Mouse (Mus musculus): ENCODE results near the gene Nfya. TPM values are rescaled to one million over a fixed set of nuclear protein-coding genes. Genes with fewer than 3 reads are reported as not detected.

The Nfya gene
- polyA plus RNA-seq, 1 experiment from 2014 or later: 26.5 TPM

DNA sequence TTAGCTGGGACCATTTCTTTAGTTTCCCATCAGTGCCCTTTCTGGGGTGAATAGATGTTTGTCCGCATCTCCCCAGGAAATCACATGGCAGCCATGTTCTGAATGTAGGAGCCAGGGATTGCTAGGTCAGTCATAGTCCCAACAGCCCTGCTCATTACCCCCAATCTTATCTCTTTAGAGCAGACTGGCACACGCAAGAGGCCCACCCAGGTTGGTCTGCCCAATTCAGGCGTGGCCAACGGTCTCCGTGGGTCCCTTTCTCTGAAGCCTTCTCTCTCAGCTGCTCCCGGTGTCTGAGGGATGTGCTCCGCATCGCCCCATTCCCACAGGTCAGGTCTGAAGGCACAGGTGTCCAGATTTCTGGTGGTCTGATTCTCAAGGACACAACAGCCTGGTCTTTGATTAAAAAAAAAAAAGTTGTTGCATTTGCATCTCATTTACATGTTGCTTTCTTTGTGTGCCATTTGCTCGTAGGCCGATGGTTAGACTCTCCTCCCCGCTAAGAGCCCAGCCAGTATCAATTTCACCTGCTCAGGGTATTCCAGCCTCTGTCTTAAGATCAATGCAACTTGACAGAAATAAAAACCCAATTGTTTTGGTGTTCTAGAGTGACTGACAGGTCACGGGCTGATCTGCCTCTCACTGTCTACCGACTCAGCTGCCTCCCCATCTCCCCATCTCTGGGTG is 41.1 kb upstream of the Nfya start:
- Histone ChIP-seq H3K9me3 (ENCODE audit: control insufficient read depth, low read depth, low read length) (no peaks in the 10 kb centered on the region), H3K4me1 (ENCODE audit: control insufficient read depth, insufficient read depth, low read length) (no peaks in the 10 kb centered on the region), H3K4me3 (ENCODE audit: low read depth, low read length) (no peak overlapping the region), H3K36me3 (ENCODE audit: control insufficient read depth, insufficient read depth, low read length) (no peaks in the 10 kb centered on the region), H3K9ac (replicated peaks; ENCODE audit: low read depth, low read length) (no peak overlapping the region), H3K27ac (ENCODE audit: low read length) (no peak overlapping the region), H3K4me2 (replicated peaks; ENCODE audit: low read depth, low read length) (no peak overlapping the region), H3K27me3 (ENCODE audit: control insufficient read depth, insufficient read depth, low read length) (no peaks in the 10 kb centered on the region)
- ATAC-seq (ENCODE audit: insufficient number of reproducible peaks, insufficient read depth, low FRiP score, low read depth): peak; percentile 73; the same call in 1 of the 2 replicates
- WGBS: 79% methylated on average over 13 of the region's 13 CpGs

DNA sequence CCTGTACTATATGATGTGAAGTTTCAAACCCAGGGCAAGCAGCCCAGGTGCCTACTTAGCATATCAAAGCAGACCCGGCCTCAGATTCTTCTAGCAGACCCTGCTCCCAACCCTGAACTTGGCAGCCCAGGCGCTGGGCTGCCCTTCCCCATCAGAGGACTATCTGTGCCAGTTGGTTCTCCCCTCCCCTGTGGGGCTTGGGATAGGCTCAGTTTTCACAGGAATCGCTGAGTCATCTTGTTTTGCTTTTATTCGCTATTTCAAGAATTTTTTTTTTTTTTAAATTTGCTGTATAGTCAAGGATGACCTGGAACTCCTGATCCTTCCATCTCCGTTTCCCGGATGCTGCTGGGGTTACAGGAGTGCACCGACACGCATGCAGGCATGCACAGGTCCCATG is 38.0 kb upstream of the Nfya start:
- no peak overlapping the region for H3K4me2 ChIP-seq (replicated peaks; ENCODE audit: low read depth, low read length)
- no peak overlapping the region for H3K4me3 ChIP-seq (ENCODE audit: low read depth, low read length)
- no peaks in the 10 kb centered on the region for H3K36me3 ChIP-seq (ENCODE audit: control insufficient read depth, insufficient read depth, low read length)
- 73% methylated on average over 8 of the region's 8 CpGs for WGBS
- no peaks in the 10 kb centered on the region for H3K27me3 ChIP-seq (ENCODE audit: control insufficient read depth, insufficient read depth, low read length)
- no peak for ATAC-seq (ENCODE audit: insufficient number of reproducible peaks, insufficient read depth, low FRiP score, low read depth)
- H3K9ac ChIP-seq (replicated peaks; ENCODE audit: low read depth, low read length): no peak overlapping the region
- H3K27ac ChIP-seq (ENCODE audit: low read length): no peak overlapping the region
- no peaks in the 10 kb centered on the region for H3K4me1 ChIP-seq (ENCODE audit: control insufficient read depth, insufficient read depth, low read length)
- H3K9me3 ChIP-seq (ENCODE audit: control insufficient read depth, low read depth, low read length): no peaks in the 10 kb centered on the region

- Histone ChIP-seq H3K4me1 (ENCODE audit: control insufficient read depth, insufficient read depth, low read length) (no peaks in the 10 kb centered on the region), H3K27ac (ENCODE audit: low read length) (no peak overlapping the region), H3K27me3 (ENCODE audit: control insufficient read depth, insufficient read depth, low read length) (no peaks in the 10 kb centered on the region), H3K36me3 (ENCODE audit: control insufficient read depth, insufficient read depth, low read length) (no peaks in the 10 kb centered on the region), H3K9ac (replicated peaks; ENCODE audit: low read depth, low read length) (no peak overlapping the region), H3K4me2 (replicated peaks; ENCODE audit: low read depth, low read length) (no peak overlapping the region), H3K9me3 (ENCODE audit: control insufficient read depth, low read depth, low read length) (no peaks in the 10 kb centered on the region), H3K4me3 (ENCODE audit: low read depth, low read length) (no peak overlapping the region)
- 74% methylated on average over 16 of the region's 16 CpGs for WGBS
- ATAC-seq (ENCODE audit: insufficient number of reproducible peaks, insufficient read depth, low FRiP score, low read depth): no peak
These were observed 33.9 kb upstream of the Nfya start for GRCm38 (mm10) chr17:48443542-48444145.

- Histone ChIP-seq H3K36me3 (ENCODE audit: control insufficient read depth, insufficient read depth, low read length) (no peaks in the 10 kb centered on the region), H3K4me2 (replicated peaks; ENCODE audit: low read depth, low read length) (no peak overlapping the region), H3K4me3 (ENCODE audit: low read depth, low read length) (no peak overlapping the region), H3K27ac (ENCODE audit: low read length) (no peak overlapping the region), H3K9ac (replicated peaks; ENCODE audit: low read depth, low read length) (no peak overlapping the region), H3K4me1 (ENCODE audit: control insufficient read depth, insufficient read depth, low read length) (no peaks in the 10 kb centered on the region), H3K9me3 (ENCODE audit: control insufficient read depth, low read depth, low read length) (no peaks in the 10 kb centered on the region), H3K27me3 (ENCODE audit: control insufficient read depth, insufficient read depth, low read length) (no peaks in the 10 kb centered on the region)
- no peak for ATAC-seq (ENCODE audit: insufficient number of reproducible peaks, insufficient read depth, low FRiP score, low read depth)
- WGBS: 67% methylated on average over 7 of the region's 7 CpGs
These were observed 33.2 kb upstream of the Nfya start for GRCm38 (mm10) chr17:48442745-48443457.

GRCm38 (mm10) chr17:48437421-48437911 is 27.8 kb upstream of the Nfya start:
- no peak; the same call in 1 of the 2 replicates for ATAC-seq (ENCODE audit: insufficient number of reproducible peaks, insufficient read depth, low FRiP score, low read depth)
- H3K27ac ChIP-seq (ENCODE audit: low read length): no peak overlapping the region; the same call in 1 of the 2 replicates
- no peaks in the 10 kb centered on the region for H3K9me3 ChIP-seq (ENCODE audit: control insufficient read depth, low read depth, low read length)
- peaks cover 12% of the 10 kb centered on the region; the same call in 1 of the 2 replicates for H3K4me1 ChIP-seq (ENCODE audit: control insufficient read depth, insufficient read depth, low read length)
- no peaks in the 10 kb centered on the region for H3K36me3 ChIP-seq (ENCODE audit: control insufficient read depth, insufficient read depth, low read length)
- H3K9ac ChIP-seq (replicated peaks; ENCODE audit: low read depth, low read length): no peak overlapping the region; the same call in 1 of the 2 replicates
- WGBS: 31% methylated on average over 7 of the region's 7 CpGs
- H3K4me2 ChIP-seq (replicated peaks; ENCODE audit: low read depth, low read length): no peak overlapping the region
- no peaks in the 10 kb centered on the region for H3K27me3 ChIP-seq (ENCODE audit: control insufficient read depth, insufficient read depth, low read length)
- H3K4me3 ChIP-seq (ENCODE audit: low read depth, low read length): no peak overlapping the region

GRCm38 (mm10) chr17:48436487-48436886 is 26.8 kb upstream of the Nfya start:
- 62% methylated on average over 1 of the region's 1 CpGs for WGBS
- Histone ChIP-seq H3K36me3 (ENCODE audit: control insufficient read depth, insufficient read depth, low read length) (no peaks in the 10 kb centered on the region), H3K9me3 (ENCODE audit: control insufficient read depth, low read depth, low read length) (no peaks in the 10 kb centered on the region), H3K4me3 (ENCODE audit: low read depth, low read length) (no peak overlapping the region), H3K4me2 (replicated peaks; ENCODE audit: low read depth, low read length) (no peak overlapping the region), H3K27me3 (ENCODE audit: control insufficient read depth, insufficient read depth, low read length) (no peaks in the 10 kb centered on the region), H3K9ac (replicated peaks; ENCODE audit: low read depth, low read length) (no peak overlapping the region), H3K27ac (ENCODE audit: low read length) (peak overlapping the region; percentile 15; the same call in 1 of the 2 replicates), H3K4me1 (ENCODE audit: control insufficient read depth, insufficient read depth, low read length) (peaks cover 16% of the 10 kb centered on the region; the same call in 1 of the 2 replicates)
- no peak for ATAC-seq (ENCODE audit: insufficient number of reproducible peaks, insufficient read depth, low FRiP score, low read depth)

GRCm38 (mm10) chr17:48434479-48434878 is 24.8 kb upstream of the Nfya start:
- no peak overlapping the region for H3K9ac ChIP-seq (replicated peaks; ENCODE audit: low read depth, low read length)
- no peak overlapping the region for H3K27ac ChIP-seq (ENCODE audit: low read length)
- H3K4me2 ChIP-seq (replicated peaks; ENCODE audit: low read depth, low read length): no peak overlapping the region
- no peaks in the 10 kb centered on the region for H3K36me3 ChIP-seq (ENCODE audit: control insufficient read depth, insufficient read depth, low read length)
- no peaks in the 10 kb centered on the region for H3K9me3 ChIP-seq (ENCODE audit: control insufficient read depth, low read depth, low read length)
- no peaks in the 10 kb centered on the region for H3K27me3 ChIP-seq (ENCODE audit: control insufficient read depth, insufficient read depth, low read length)
- no peak overlapping the region for H3K4me3 ChIP-seq (ENCODE audit: low read depth, low read length)
- WGBS: 82% methylated on average over 5 of the region's 5 CpGs
- H3K4me1 ChIP-seq (ENCODE audit: control insufficient read depth, insufficient read depth, low read length): peaks cover 29% of the 10 kb centered on the region
- ATAC-seq (ENCODE audit: insufficient number of reproducible peaks, insufficient read depth, low FRiP score, low read depth): no peak

- 46% methylated on average over 6 of the region's 6 CpGs for WGBS
- H3K9ac ChIP-seq (replicated peaks; ENCODE audit: low read depth, low read length): no peak overlapping the region
- no peaks in the 10 kb centered on the region for H3K9me3 ChIP-seq (ENCODE audit: control insufficient read depth, low read depth, low read length)
- H3K4me2 ChIP-seq (replicated peaks; ENCODE audit: low read depth, low read length): no peak overlapping the region
- H3K36me3 ChIP-seq (ENCODE audit: control insufficient read depth, insufficient read depth, low read length): no peaks in the 10 kb centered on the region
- no peak; the same call in 1 of the 2 replicates for ATAC-seq (ENCODE audit: insufficient number of reproducible peaks, insufficient read depth, low FRiP score, low read depth)
- H3K27me3 ChIP-seq (ENCODE audit: control insufficient read depth, insufficient read depth, low read length): no peaks in the 10 kb centered on the region
- H3K27ac ChIP-seq (ENCODE audit: low read length): no peak overlapping the region
- peaks cover 33% of the 10 kb centered on the region for H3K4me1 ChIP-seq (ENCODE audit: control insufficient read depth, insufficient read depth, low read length)
- H3K4me3 ChIP-seq (ENCODE audit: low read depth, low read length): no peak overlapping the region
These were observed 24.1 kb upstream of the Nfya start for GRCm38 (mm10) chr17:48433689-48434330.

Measured in stomach, embryonic 14.5 days (tissue).